Mouse (Mus musculus) cerebellum, postnatal 25 days (tissue): ENCODE measurements around the gene Klrb1a.
A peak's percentile ranks its signal among the peaks of the same experiment; 100 is the strongest.
"Not testable (repeated sequence)": the region's sequence is repeated elsewhere in the genome, so short reads cannot be mapped to it uniquely, and the experiment has no call there.

Experiments
- DNase-seq, 2 experiments: peaks; one replicate each; pipeline ENCODE4 v3.0.0; 2021; ENCODE audit warnings: mixed read lengths in 2 of 2

Klrb1a gene

GRCm38 (mm10) chr6:128623433-128623832 lies at the start of gene Klrb1a:
Gene Klrb1a, minus strand, starts transcription at chr6:128623533.
- DNase-seq, result not testable (repeated sequence)

GRCm38 (mm10) chr6:128669936-128670335 lies 46.6 kb upstream of the Klrb1a start:
- no peak for DNase-seq

DNA sequence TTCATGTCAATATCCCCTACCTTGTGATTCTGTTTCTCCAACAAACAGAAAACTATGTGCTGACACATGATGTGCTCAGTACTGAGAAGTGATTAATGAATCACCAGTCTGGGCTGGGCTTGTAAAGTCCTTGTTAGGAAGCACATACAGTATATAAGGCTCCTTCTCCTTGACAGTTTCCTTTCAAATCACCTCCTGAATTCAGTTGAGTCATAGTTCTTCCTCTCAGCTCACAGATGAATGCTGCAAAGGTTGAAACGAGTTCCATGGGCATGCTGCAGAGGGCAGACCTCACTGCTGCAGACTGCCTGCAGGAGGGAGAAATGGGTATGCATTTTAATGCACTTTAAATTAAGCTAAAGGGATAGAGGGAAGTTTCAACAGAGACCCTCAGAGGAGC lies 38.9 kb upstream of the Klrb1a start, which contains the start of gene Clec2h:
Gene Clec2h (plus strand): TSS at position 180 of the 400 bp plus-strand sequence.
- DNase-seq, result no peak

DNA sequence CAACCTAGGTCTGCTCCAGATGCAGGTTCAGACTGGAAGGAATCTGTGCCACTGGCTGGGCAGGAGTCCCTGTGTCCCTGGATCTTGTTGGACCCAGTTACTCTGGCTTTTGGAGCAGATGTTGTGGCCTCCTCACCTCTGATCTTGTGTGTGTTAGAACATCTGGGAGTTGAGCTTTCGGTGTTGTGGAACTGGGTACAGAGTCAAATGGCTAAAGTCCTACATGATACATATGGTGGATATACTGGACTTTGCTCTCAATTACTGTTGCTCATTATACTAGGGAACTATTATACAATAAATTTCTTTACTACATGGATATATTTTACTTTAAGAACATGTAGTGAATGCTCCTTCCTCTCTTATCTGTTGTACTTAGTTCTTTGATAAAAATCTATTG lies 37.9 kb upstream of the Klrb1a start:
- DNase-seq, result no peak

DNA sequence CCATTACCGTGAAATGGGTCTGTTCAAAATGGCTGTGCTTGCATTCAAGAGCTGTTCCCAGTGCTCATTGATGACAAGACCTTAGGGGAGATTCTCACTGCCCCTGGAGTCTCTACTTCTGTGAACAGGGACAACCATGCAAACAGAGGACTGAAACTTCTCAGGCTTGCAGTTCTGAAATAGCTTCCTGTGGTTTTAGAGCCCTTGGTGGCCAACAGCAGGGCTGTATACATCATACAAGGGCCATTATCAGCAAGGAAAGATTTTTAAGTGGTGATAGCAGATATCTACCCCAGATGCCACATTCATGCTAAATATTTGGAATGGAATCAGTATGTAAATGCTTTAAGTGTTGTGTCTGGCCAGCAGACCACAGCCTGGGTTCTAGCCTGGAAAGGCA lies 29.6 kb upstream of the Klrb1a start:
- no peak for DNase-seq

GRCm38 (mm10) chr6:128650827-128651226 lies 27.5 kb upstream of the Klrb1a start:
- DNase-seq, result not testable (repeated sequence)

DNA sequence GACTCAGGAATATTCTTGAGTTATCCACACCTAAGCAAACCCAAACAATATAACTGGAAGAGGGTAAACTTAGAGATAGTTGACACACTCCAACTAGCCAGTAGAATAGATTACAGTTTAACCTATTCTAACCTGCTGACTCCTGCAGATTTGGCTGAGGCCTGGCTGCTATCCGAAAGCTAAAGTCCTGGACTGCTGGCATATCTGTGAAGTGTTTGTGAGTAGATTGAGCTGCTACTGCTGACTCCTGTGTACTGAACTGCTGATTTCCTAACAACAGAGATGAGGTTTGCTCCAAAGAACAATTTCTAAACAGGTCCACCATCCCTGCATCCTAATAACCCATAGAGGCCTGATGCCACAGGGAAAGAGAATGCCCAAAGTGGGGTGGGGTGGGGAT lies 26.9 kb upstream of the Klrb1a start:
- DNase-seq, result no peak

- DNase-seq, result no peak
Measured at GRCm38 (mm10) chr6:128649681-128650080, 26.3 kb upstream of the Klrb1a start.

GRCm38 (mm10) chr6:128645708-128646107 lies 22.4 kb upstream of the Klrb1a start:
- DNase-seq, result not testable (repeated sequence)

DNA sequence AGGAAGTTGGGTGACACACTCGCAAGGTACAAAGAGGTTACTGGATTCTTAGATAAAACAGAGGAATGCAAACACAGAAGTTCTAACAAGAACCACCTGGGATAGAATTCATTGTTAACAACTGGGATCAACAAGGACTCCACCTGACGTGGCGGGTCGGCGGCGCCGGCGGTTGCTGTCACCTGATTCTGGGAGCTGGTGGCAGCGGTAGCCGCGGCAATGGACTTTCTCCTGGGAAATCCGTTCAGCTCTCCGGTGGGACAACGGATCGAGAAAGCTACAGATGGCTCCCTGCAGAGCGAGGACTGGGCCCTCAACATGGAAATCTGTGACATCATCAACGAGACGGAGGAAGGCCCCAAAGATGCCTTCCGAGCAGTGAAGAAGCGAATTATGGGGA lies 21.4 kb upstream of the Klrb1a start:
- DNase-seq, result not testable (repeated sequence)

GRCm38 (mm10) chr6:128643999-128644398 lies 20.7 kb upstream of the Klrb1a start:
- no peak for DNase-seq

DNA sequence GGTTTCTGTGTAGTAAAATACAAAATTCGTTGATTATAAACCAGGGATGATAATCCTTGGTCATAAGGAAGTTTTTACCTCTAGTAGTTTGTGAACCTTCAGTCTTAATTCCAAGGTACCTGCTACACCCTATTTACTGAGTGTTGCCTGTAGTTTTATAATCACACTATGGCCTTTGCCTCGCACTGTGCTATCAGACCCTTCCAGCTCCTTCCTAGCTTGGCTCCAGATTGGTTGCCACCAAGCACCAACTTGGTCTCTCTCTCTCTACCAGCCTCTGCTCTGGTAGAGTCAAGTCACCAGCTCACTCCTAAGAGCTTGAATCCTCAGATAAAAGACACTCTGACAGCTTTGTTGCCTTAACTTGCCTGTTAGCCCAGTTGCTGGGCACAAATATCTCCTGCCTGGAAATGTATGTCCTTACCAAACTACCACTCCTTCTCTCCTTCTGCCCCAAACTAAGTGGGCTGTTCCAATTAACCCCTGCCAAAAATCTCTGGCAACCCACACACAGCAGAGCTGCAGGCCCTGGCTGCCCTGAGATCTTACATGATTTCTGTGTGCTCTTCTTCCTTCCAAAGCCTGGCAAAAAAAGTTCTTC lies 17.9 kb upstream of the Klrb1a start:
- DNase-seq, result no peak

- DNase-seq, result no peak
Measured at GRCm38 (mm10) chr6:128640673-128641072, 17.3 kb upstream of the Klrb1a start.

DNA sequence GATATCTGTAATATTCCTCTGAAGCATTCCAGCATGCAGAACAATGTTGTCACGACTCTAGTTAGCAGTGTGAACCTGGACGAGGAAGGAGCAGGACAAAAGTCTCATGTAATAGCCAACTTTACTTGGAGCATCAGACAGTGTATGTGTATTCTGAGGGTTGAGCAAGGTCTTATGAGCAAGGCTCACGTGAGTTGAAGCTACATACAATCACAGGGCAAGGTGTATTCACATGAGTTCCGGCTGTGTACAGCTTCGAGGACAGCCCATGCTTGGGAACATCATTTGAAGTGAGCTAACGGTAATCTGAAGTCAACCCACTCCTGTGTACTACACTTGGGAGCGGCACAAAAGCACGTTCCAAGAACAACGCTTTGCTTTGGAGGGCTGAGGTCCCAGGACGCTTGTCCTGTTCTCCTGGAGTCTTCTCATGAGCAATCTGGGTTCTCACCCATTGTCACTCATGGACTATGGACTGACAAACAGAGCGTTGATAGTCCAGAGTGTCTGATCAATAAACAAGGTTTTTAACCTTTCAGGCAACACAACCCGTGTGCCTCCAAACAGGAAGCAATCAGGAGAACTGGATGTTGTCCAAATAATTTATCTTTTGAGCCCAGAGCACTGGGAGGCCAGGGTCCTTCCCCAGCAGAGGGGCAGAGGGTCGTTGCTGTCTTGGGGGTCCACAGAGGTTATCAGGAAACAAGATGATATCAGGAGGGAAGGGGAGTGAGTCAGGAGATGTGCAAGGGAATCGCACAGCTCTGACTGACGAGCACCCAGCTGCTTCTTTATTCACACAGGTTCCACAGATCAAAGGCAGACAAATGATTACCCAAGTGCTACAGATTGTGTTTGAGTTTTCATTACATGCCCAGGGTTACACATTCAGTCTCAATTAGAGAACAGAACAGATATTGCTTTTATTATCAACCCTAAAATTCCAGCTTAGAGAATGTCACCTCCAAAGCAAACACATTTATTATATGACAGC lies 7.9 kb upstream of the Klrb1a start:
- DNase-seq, result not testable (repeated sequence)

DNA sequence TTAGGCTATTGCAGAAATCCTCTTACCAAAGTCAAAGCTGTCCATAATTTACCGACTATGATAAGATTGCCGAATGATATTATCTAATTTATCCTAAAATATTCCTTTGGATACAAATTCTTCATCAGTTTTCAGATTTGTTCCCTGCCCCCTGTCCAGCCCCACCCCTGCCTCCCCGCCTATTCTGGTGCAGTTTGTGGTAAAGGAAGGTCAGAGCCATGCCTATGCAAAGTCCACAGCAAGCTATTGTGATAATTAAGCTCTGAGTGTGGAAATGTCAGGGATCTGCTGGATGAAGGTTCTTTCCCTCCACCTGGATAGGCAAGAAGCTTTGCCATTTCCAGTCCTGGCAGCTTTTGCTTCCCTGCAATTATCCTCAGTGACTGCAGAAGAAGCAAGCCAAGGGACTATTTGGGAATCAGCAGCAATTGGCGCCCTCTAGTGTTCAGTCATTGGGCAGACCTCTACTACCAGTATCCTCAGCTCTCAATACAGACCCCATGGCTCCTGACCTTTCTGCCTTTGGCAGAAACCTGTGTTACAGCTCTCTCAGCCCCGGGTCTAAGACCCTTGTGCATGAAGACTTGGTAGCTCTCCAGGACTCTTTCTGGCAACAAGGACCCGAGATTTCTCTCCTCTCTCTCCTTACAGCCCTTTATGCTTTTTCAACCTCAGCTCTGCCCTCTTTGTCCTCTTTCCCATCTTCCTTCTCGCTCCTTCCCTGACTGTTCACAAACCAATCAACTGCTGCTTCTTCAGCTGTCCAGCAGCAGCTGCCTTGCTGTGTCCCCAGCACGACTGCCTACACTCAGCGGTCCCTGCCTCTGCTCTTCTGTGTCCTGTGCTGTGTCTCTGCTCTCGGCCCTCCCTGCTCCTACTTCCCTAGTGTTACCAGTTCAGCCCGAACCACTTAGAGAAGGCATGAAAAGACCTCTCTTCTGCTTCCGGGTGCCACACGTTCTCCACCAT lies 6.7 kb upstream of the Klrb1a start:
- DNase-seq, result peak; percentile 60 to 68

DNA sequence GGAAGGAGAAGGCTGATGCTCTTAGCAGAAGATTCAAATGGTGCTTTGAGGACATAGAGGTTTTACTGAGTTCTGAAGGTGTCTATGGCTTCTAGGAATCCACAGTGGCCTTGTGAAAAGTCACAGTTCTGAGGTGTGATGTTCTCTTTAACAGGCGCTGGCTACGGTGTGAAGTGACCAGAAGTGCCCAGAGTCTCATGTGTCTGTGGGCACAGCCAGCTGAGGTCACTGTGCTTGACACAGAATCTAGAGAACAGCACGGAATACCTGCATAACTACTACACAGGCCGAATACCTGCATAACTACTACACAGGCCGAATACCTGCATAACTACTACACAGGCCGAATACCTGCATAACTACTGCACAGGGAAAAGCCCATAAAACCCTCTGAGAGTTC lies 1.9 kb upstream of the Klrb1a start:
- not testable (repeated sequence) for DNase-seq

DNA sequence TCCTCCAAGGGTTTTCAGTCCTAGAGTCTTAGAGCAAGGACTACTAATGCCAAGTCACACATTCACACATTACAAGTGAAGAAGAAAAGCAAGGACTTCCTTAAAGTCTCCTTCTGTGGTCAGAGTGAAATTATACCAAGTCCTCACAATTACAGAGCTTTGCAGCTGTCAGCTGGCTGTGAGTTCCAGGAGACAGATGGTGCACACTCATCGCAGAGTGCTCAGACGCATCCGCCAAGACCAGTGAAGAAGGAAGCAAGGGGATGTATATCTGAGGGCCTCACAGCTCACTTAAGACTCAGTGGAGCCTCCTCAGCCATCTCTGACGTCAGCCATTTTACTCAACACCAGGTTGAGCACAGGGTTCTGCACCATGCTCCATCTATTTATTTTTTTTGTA lies 1.1 kb upstream of the Klrb1a start:
- no peak for DNase-seq

GRCm38 (mm10) chr6:128622733-128623132 lies 600 bp downstream of the Klrb1a start:
- no peak for DNase-seq

DNA sequence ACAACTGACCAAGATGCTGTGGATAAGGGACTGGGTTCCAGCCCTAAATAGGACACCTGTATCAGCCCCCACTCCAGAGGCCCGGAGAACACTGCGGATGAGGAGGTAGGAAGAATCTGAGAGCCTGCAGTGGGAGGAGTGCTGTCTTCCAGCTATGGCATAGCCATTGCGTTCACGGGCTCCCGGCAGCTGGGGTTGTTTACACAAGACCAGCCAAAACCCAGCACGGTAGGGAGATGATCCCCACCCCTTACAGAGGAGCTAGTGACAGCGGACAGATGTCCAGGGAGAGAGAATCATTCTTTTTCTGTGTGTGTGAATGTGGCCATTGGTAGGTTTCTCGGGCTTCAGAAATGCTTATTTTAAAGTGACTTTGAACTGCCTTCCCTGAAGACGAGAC lies 17.0 kb downstream of the Klrb1a start:
- no peak for DNase-seq

- DNase-seq, result no peak
Measured at GRCm38 (mm10) chr6:128604512-128604911, 18.8 kb downstream of the Klrb1a start.

- DNase-seq, result no peak
Measured at GRCm38 (mm10) chr6:128602463-128603201, 20.7 kb downstream of the Klrb1a start.

DNA sequence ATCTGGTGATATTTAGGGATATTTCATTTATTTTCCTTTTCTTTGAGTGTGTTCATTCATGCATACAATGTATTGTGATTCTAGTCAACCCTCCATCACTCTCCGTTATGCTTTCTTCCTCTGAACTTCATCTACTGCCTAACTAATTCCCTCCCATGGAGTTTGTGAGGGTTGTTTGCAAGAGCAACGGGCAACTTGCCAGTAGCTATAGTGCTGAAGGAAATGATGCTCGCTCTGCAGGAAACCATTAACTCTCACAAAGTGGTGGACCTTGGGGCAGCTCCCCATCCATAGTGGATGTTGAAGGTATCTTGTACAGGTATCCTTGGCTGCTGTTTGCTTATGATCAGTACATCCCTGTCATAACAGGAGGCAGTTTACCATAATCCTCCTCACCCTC lies 21.3 kb downstream of the Klrb1a start:
- DNase-seq, result no peak
